Mouse (Mus musculus) kidney, adult 9 months (tissue): ENCODE results near the gene Hoga1.

Experiments used
- DNase-seq: peaks from one replicate; pipeline ENCODE4 v3.0.0; 2022

Hoga1 gene

DNA sequence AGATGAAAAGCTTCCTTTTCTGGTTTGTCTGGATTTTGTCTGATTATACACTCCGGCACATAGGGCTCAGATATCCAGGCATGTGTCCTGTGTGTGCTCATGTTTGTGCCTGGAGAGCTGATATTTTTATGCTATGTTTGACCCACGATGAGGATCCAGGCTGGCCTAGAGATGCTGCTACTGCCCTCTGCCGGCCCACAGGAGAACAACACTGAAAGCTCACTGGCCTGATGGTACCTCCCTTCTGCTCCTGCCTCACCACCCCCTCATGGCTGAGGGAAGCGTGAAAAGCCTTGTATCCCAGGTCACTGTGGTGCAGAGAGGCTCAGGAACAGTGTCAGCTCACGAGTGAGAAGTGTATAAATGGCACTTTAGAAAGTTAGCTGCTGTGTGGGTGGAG is 19.3 kb upstream of the Hoga1 start:
- DNase-seq: peak; percentile 87

DNA sequence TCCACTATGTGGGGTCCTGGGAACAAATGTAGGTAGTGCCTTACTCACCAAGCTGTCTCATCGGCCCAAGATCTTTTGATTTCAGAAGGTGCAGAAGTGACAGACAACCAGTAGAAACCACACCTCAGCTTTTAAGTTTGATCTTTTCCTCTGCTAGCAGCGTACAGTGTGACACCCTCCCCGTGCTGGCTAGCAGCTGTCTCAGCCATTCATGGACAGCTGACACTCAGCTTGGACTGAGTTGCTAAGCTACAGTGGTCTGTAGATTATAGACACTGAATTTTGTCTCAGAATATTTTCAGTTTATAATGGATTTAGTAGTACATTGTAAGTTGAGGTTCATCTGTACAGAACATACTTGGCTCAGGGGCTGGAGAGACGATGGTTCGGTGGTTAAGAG is 14.3 kb upstream of the Hoga1 start:
- no peak for DNase-seq

DNA sequence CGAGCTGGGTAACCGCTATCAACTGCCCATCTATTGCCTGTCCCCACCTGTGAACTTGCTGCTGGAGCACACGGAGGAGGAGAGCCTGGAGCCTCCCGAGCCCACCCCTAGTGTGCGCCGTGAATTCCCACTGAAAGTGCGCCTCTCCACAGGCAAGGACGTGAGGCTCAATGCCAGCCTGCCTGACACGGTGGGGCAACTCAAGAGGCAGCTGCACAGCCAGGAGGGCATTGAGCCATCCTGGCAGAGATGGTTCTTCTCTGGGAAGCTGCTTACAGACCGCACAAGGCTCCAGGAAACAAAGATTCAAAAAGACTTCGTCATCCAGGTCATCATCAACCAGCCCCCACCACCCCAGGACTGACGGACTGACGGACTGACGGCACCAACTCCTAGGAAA is 11.8 kb upstream of the Hoga1 start:
- no peak for DNase-seq

GRCm38 (mm10) chr19:42034146-42034775 is 11.1 kb upstream of the Hoga1 start:
- no peak for DNase-seq

GRCm38 (mm10) chr19:42034881-42035455 is 10.4 kb upstream of the Hoga1 start:
- DNase-seq: no peak

DNA sequence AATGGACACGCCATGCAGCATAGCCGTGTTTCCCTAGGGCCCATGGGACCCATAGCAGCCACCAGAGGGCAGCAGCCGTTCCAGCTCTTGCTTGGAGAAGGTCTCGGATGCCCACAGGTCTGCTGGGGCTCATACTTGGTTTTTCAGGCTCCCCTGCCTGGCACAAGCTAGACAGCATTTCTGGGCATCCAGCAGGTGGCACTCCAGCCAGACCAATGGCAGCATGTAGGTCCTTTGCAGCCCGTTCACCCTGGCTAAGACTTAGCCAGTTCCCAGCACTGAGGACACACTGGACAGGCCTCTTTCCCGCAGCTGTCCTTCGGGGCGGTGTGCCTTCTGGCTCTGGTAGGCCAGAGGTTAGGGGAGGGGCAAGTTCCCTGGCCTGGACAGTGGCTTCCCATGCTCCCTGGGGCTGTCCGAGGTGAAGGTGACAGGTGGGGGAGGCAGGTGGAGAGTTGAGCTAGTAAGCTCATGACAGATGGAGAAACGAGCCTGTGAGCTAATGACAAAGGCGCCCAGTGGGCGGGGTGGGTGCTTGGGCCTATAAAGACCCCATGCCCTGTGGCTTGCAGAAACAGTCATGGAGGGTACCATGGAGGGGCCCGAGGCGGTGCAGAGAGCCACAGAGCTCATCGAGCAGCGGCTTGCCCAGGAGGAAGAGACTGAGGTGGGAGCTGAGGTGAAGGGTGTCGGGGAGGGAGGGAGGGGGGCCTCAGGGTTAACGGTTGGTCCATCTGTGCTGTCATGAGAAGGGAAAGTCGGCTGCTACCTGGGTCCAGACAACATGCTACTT is 9.8 kb upstream of the Hoga1 start, which contains the start of gene Ankrd2:
Gene Ankrd2 (plus strand): TSS at position 545 of the 793 bp plus-strand sequence.
- peak; percentile 96 for DNase-seq

- no peak for DNase-seq
Observed at GRCm38 (mm10) chr19:42036357-42036756, 9.1 kb upstream of the Hoga1 start.

GRCm38 (mm10) chr19:42037167-42037702 is 8.2 kb upstream of the Hoga1 start:
- DNase-seq: no peak

- no peak for DNase-seq
Observed at GRCm38 (mm10) chr19:42038310-42038709, 7.1 kb upstream of the Hoga1 start.

DNA sequence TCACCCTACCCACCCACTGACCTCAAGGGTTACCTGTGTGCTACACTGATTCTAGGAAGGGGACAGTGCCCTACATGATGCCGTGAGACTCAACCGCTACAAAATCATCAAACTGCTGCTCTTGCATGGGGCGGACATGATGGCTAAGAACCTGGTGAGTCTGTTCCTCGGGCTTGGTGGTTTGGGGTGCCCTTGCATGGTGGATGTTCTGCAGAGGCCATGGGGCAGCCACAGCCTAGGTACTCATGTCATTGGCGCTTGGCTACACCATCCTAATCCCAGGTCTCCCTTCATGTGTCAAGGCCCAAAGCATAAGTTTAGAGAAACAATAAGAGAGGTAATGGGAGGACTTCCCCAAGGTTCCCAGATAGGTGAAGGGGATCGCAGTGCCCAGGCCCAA is 1.4 kb upstream of the Hoga1 start:
- DNase-seq: no peak

DNA sequence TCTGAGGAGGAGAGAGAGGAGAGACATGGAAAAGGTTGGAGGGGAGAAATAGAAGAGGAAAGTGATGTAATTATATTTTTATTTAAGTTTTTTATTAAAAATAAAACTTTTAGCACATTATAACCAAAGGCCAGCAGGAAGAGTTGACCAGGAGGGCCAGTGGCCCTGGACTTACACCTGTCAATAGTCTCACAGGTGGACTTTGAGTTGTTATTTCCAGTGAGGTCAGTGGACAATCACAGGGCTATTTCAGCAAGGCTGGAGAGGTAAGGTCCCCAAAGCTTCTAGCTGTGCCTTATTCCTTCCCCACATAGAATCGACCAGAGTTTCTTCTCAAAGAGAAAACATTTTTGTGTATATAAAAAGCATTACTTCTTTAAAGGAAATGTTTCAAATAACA is 4.8 kb downstream of the Hoga1 start:
- peak; percentile 65 for DNase-seq

DNA sequence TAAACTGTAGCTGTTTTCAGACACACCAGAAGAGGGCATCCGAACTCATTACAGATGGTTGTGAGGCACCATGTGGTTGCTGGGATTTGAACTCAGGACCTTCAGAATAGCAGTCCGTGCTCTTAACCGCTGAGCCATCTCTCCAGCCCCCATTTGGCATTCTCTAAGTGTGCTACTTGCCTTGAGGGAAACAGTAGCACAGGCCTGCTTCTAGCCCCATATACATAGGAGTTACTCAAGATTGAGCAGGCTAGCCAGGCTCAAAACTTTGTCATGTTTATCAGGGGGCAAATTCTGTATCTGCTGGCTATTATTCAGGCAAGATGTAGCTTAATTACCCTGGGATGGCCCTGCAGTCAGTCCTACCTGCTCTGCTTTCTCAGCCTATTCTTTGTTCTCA is 5.9 kb downstream of the Hoga1 start:
- no peak for DNase-seq

DNA sequence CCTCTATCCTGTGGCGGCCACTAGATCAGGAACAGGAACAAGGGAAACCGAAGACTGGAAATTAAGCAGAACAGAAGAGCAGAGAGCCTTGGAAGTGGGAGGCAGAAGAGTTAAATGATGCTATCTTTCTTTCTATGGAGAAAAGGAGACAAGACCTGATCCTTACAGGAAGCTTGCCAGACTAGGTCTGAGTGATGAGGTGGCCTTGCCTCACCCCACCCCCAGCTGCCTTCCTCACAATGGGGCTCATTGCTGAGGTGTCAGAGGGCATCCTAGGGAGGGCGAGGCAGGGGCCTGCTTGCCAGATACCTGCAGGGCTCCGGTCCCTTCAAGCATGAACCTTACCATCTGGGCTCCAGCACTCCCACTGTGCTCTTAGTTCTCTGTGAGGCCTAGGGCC is 6.5 kb downstream of the Hoga1 start, which contains the start of gene 4933411K16Rik:
Gene 4933411K16Rik (plus strand): TSS at position 301 of the 400 bp plus-strand sequence.
- DNase-seq: no peak

DNA sequence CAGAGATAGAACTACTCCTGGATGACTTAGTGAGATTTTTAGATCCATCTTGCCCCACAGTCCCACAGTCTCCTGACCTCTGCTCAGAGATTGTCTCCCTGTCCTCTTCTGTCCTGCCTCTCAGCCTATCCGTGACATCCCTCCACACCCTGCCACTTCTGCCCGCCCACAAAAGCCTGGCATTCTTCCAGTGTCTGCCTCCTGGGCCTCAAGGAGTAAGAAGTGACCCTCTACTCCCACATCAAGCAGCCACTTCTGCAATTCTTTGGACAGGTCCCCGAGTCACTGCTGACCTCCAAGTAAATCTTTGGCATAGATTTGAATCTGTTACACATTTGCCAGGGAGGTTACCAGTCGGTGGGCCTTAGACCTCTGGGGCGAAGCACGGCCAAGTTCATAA is 8.8 kb downstream of the Hoga1 start:
- peak; percentile 93 for DNase-seq

DNA sequence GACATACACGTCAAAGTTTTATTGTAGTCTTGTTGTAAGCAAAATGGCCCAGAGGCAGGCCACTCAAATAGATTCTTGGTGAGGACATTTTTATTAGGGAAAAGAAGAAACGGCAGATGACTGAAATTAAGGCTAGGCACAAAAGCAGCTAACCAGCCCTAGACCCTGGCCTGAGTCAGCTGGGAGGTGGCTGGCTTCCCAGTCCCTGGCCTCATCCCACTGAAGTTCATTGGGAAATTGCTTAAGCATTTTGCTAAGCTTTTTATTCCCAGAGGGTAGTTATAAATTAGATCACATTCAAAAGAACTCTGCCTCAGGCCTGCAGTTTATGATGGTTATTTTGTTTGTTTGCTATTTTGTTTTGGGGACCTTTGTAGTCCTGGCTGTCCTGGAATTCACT is 10.5 kb downstream of the Hoga1 start:
- no peak for DNase-seq

DNA sequence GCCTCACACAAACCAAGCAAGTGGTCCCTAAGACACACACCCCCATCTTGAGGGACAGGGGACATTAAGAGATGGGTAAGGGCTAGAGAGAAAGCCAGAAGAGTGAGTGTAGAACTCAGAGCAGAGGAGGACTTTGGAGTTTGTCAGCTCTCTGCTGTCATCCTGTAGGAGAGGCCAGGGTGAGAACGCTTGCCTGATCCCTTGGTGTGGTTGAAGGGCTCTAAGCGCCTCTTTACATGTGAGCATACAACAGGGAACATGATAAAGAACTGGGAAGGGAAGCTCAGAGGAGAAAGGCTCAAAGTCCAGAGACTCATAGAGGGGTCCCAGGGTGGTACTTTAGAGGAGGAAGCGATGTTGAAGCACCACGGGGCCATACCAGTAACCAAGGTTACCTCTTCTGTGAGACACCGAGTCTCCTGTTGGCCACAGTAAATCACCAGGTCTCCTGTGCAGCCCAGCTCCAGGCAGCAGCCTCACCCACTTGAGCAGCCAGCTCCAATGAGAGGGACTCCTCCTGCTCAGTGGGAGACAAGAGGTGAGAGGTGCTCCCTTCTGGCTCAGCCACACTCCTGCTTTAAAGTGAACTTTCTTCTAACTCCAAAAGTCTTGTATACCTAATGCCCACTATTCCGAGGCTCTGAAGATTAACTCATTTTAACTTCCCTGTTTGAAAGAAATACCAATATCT is 11.5 kb downstream of the Hoga1 start:
- DNase-seq: no peak

DNA sequence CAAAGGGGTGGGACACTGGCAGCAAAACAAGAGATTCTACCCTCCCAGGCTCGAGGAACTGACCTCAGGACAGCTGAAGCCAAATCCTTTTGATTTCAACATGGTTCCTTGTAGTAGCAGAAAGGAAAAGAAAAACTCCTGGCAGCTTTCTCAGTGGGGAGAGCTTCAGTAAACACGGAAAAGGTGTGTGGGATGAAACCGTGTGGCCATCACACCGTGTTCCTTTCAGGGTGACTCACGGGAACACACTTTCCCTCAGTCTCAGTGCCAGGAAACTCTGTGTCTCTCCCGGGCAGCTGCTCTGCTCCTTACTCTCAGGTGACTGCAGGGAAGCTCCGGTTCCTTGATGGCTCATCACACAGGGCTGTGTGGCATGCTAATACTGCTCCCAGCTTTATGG is 13.0 kb downstream of the Hoga1 start:
- DNase-seq: no peak

GRCm38 (mm10) chr19:42061443-42061842 is 16.0 kb downstream of the Hoga1 start:
- peak; percentile 86 for DNase-seq

- no peak for DNase-seq
Observed at GRCm38 (mm10) chr19:42068441-42069240, 23.2 kb downstream of the Hoga1 start.

GRCm38 (mm10) chr19:42069241-42069525 is 23.8 kb downstream of the Hoga1 start:
- DNase-seq: peak; percentile 68

GRCm38 (mm10) chr19:42071221-42071620 is 25.8 kb downstream of the Hoga1 start:
- no peak for DNase-seq

DNA sequence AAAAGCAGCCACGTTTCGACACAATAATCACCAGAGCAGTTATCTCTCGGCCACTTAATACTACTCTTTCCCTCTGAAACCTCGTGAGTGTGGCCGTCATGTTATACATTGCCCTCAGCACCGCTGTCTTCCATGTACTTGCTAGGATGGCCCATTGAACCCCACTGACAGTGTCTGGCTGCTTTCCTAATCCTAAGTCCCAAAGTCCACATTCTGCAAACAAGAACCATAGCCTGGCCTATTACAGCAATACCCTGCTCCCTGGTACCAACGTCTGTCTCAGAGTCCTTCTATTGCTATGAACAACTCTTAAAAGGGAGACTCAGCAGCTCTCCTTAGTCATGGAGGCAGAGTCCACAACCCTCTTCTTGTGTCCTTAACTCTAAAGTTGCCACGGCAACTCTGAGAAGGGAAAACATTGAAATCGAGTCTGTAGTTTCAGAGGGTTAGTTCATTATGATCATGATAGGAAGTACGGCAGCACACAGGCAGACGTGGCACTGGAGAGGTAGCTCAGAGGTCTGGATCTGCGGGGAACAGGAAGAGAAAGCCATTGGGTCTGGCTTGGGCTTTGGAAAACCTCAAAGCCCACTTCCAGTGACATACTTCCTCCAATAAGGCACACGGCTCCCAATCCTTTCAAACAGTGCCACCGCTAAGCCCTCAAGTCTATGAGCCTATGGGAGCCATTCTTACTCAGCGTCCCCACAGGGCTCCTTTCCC is 26.6 kb downstream of the Hoga1 start:
- peak; percentile 91 for DNase-seq
